Mouse (Mus musculus) cerebellum, adult 18-20 months (tissue): ENCODE data around the gene Prox1.
A peak's percentile ranks its signal among the peaks of the same experiment; 100 is the strongest.

ENCODE experiments used
- DNase-seq, 2 experiments: peaks; one replicate each; pipeline ENCODE4 v3.0.0; 2021

Gene Prox1

DNA sequence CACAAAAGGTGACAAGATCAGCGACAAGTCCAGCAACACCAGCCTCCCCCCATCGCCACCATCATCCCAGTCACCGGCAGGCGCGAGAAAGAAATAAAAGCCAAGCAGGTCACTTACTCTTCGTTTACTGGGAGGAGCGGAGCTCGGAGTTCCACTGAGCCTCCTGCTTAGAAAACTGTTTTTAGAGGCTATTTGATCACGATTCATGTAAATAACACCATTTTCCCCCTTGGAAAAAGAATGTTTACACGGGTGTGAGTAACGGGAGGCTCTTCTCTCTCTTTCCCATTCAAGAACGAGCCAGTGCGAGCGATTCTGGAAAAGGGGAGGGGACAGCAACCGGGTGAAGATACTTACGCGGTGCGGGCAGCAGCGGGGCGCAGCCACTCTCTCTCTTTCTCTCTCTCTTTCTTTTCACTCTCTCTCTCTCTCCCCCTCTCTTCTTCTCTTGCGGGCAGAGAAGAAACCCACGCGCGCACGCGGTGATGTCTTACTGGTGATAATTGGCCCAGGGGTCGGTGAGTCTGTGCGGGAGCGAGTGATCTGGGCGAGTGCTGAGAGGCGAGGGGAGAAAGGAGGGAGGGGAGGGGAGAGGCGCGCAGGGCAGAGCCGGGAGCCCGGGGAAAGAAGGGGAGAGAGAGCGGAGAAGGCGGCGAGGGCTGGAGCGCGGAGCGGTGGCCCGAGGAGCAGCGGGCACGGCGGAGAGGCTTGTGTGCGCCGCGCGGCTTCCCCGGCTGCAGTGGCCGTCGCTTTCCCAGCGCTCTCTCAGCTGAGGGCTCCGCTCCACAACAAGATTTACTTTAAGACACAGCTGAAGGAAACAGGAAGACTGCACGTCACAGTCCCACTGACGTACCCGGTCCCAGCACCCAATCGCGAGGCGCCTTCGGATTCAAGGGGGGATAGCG is at the start of gene Prox1:
Gene Prox1 (minus strand): TSS at position 804 of the 908 bp plus-strand sequence.
- DNase-seq: peak; percentile 85 to 90

DNA sequence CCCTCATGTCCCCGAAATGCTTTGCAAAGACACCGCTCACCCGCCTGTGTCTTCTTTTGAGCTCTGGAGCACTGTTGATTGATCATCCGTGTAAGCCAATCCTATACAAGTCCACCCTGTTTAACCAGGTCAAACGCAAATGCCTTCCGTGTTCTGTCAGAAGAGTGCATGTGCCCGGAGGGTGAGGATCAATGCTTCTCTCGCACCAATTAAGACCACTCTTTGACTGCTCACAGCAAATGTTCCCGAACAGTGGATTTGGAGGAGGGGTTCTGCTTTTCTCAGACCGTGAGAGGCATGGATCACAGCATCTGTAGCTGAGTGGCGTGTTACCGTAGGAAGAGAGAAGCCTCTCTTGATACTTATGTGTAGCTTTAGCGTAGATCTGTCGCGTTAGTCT is 46.1 kb upstream of the Prox1 start:
- no peak for DNase-seq

DNA sequence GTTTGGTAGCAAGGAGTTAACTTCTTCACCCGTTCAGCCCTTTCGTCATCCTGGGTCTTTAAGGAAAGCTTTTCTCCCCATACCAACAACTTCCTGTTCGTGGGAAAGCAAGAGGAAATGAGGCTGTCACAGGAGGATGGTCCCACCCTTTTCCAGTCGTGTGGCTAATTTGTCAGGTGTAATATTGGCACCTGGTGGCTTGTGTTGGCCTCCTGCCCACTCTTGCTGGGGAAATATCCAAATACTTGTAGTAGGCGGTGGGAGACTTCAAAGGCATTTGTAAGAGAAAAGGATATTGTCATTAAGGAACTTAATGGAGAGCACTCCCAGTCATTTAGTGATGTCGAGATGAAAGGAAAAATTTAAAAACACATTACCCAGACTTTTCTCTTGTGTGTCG is 44.1 kb upstream of the Prox1 start:
- DNase-seq: no peak

DNA sequence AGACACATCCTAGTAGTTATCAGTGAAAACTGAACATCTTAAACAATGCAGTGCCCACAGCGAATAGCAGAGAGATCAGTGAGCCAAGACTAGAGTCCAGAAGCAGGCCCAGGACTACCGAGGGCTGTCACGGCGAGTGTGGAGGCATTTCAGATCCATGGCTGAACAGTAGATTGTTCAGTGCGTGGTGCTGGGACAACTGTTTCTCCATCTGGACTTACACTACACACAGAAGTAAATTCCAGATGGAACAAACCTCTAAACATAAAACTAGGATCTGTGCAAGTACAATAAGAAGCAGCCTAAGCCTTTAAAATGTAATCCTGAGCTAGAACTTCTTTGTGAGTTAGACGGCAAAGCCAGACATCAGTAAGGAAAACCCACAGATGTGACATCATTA is 42.7 kb upstream of the Prox1 start:
- DNase-seq: no peak

DNA sequence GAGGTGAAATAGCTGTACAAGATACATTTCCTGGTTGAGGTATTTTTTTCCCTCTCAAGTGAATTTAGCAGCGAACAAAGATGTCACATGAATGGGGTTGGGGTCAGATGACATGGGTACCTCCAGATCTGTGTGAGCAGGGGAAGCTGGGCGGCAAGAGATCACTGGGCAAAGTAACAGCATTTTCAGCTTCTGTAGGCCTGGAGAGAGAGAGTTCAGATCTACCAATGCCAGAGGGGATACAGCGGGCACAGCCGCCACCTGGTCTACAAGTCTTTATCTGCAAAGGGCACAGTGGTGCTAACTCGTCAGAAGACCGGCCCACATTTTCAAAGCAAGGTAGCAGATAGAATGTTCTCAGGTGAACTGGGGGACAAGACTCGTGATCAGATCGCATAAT is 36.7 kb upstream of the Prox1 start:
- DNase-seq: no peak

DNA sequence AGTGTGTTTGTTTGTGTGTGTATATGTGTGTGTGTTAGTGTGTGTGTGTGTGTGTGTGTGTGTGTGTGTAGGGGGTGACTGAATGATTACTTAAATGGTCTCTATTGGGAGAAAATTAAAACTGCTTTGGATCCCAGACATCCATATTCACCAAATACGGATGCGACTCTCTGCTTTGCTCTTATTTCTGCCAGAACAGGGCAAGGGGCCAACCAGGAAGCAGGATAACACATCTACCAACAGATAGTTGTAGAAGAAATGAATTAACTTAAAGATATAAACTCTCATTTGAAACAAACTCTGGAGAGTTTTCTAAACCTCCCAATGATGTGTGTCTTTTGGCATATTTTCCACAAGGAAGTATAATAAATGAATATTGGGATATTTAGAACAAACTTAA is 35.2 kb upstream of the Prox1 start:
- no peak for DNase-seq

DNA sequence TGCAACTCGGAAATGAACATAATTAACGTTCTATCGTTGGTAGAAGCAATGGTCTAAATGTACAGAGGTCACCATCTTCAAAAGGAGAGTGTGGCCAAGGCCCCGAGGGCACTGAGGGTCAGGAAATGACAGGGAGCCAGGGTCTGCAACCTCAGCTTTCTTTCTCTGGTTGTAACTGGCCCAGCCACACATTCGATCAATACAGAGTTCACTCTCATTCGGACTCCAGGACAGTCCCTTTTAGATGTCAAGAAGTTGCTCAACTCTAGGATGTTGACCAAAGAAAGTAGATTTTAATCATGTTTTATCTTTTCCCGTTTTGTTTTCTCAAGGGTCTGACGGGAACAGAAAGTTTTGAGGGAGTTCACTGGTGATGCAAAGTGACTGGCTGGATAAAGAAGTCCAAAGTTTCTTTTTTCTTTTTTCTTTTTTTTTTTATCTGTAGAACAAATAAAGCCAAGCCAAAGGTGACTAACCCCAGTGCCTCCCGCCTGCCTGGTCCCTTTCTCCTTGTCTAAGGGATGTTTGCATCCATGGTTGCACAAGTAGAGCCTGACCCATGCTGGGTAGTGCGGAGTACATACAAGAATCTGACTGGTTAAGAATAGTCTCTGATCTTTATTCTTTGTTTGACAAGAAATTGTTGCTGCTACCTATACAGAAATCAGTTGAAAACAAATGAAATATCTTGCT is 34.0 kb upstream of the Prox1 start:
- DNase-seq: no peak

DNA sequence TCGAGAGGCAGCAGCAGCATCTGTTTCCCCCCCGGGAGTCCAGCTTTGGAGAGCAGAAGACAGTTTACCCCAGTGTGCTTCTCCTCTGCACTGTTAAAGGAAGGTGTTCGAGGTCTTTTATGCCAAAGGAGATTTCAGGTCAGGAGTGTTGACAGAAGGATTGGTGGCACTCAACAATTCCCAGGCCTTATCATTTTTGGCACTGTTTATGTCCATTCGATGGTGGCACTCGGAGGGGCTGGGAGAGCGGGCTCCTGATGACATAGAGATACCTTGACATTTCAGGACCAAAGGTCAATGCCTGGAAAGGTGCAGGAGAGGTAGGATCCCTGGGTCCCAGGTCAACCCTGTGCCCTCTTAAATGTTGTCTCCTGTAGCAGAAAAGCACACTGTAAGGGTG is 31.2 kb upstream of the Prox1 start:
- no peak for DNase-seq

DNA sequence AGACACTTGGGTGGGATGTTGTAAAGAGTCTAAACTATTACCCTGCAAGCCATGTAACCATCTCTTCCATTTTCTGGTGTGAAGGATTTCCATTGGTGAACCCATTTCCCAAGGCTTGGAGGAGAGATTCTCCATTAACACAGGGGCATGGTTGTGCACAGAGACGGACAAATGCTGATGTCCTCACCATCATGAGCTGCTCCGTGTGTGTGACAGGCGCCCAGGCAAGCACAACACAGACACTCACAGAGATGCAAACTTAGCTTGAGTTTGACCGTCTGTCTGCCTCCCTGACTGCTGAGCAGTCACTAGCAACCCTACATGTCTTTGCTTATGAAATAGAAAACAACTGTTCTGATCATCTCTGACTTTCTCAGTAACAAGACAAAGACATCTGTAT is 30.5 kb upstream of the Prox1 start:
- no peak for DNase-seq

DNA sequence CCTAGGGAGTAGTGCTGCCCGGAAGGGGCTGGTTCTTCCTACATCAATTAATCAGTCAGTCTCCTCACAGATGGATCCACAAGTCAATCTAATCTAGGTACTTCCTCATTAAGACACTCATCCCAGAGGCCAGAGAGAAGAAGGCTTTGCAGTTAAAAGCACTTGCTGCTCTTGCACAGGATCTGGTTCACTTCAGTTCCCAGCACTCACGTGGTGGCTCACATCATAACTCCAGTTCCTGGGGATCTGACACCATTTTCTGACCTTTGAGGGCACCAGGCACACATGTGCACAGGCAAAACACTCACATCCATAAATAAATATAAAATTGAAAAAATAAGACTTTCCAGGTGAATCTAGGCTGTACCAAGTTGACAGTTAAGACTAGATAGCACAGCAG is 27.7 kb upstream of the Prox1 start:
- no peak for DNase-seq

DNA sequence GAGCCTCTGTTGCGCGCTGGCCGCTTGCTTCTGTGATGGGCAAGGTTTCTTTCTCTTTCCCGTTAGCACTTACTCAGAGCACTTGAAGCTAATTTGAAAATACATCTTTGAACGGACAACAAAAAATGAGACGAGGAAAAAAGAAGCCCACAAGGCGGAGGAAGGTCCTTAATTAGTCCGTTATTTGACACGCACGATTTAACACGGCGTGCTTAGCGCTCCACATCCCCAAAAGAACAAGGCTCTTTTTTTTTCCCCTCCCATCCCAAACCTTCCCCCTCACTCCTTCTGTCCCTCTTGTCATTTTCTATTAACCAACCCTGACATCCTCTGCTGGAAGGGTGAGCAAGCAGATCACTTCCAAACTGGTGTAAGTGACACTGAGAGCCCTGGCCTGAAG is 21.5 kb upstream of the Prox1 start:
- no peak for DNase-seq

DNA sequence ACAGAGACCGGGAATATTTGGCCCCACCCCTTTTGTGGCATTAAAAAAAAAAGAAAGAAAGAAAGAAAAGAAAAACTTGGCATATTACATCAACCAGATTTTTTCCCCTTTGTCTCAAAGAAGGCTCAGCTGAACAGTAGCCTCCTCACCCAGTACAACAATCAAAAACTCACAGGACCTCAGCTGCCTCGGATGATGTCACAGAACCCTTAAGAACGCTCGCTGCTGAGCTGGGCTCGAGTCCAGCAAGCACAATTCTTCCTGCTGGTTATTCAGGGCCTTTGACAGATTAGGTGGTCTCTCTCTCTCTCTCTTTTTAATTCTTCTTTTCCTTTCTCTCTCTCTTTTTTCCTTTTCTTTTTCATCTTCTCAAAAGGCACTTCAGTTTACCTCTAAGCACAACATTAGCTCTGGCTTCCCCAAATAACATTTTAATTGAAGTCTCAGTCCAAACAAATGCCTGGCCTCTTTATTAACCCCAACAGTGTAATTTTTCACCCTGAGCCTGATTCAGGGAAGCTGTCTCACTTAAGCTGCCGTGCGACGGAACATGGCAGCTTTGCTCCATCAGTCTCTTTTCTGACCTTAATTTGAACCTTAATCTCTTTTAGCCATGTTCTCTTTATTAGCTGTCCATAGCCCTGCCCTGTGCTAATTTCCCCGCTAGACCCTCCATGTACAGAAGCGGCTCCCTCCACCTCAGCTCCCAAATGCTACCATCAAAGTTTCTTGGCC is 19.9 kb upstream of the Prox1 start:
- no peak for DNase-seq

DNA sequence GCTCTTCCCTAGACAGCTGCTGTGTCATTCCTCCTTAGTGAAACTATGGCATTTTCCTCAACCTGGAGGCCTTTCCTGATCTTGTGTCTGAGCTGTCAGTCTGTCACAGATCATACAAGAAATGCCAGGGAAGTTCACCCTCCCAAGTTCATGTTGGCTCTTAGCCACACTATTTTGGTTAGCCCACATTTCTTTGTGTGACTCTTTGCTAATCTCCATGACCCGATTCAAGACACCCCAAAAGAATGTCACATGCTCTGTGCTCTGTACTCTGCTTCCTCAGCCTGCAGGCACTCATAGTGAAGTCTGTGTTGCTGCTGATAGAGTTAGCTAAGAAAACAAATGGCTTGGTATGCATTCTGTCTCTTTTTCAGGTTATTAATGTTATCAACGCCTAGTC is 18.6 kb upstream of the Prox1 start:
- no peak for DNase-seq

DNA sequence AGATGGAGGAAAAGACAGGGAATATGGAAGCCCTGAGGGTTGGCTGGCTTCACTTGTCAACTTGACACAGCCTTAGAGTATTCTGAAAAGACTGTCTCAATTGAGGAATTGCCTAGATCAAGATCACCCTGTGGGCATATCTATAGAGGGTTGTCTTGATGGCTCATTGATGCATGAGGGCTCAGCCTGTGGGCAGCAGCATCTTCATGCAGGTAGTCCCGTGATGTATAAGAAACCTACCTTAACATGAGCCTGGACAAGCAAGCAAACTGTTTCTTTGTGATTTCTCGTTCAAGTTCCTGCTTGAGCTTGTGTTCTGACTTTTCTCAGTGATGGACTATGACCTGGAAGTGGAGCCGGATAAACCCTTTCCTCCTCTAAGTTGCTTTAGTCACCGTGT is 15.8 kb upstream of the Prox1 start:
- no peak for DNase-seq

DNA sequence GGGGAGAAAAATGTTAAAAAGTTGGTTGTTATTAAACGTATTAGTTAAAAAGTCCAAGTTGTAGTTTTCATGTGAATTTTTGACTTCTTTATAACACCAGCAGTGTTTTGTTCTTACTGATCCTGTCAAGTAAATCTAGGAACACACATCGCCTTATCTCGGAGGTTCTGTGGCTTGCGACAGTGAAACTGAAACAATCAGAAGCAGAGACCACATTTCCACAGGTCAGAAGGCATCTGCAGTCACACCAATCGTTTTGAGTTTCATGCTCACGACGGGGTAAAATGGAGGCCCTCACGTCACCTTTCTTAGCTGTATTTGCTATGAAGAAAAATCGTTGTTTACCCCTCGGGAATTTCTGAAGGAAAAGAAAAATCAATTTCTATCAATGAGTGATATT is 14.8 kb upstream of the Prox1 start:
- DNase-seq: no peak

DNA sequence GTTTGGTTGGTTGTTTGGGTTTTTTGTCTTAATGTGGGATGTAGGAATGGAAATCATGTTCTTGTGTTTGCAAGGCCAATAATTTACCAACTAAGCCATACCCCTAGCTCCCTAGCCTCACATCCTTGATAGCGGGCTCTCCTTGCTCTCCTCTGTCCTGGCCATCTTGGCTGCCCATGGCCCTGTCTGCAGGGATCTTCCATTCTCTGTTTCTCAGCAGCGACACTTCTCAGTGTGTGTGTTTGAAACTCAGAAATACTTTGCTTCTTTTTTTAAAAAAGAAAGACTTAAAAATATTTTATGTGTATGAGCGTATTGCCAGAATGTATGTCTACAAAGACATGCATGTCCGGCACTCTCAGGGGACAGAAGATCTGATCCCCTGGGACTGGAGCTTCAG is 13.1 kb upstream of the Prox1 start:
- no peak for DNase-seq

DNA sequence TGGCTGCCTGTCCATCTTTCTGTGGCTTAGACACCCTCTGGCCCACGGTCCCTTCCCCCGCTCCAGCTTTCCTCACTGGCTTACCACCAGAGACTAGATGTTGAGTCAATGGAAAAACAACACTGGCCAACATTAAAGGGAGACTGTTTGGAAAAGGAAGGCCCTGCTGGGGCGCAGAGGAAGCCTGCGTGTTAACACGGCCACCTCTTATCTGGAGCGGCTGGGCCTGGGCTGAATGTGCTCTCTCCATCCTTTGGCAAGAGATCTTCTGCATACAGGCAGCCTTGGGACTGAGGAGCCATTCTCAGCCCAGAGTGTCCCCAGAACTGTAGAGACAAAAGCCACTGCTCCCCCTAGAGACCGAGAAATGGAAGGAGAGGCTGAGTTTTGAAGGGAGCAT is 11.3 kb upstream of the Prox1 start:
- DNase-seq: no peak

DNA sequence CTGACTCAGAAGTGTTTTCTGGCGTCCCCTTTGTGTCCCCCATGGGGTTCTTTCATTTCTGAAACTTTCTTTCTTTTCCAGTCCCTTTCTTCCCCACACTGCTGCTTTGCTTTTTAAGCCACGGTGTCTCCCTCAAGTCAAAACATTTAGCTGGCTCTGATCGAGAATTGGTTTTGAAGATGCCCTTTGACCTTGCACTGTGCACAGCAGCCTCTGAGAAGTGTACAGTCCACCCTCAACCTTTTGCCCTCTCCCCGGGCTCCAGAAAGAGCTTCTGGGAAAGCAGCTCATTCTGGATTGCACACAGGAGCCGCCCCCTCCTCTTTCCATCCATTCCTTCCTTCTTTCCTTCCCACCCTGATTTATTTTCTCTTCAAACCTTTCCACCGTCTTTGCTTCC is 10.3 kb upstream of the Prox1 start:
- DNase-seq: no peak

DNA sequence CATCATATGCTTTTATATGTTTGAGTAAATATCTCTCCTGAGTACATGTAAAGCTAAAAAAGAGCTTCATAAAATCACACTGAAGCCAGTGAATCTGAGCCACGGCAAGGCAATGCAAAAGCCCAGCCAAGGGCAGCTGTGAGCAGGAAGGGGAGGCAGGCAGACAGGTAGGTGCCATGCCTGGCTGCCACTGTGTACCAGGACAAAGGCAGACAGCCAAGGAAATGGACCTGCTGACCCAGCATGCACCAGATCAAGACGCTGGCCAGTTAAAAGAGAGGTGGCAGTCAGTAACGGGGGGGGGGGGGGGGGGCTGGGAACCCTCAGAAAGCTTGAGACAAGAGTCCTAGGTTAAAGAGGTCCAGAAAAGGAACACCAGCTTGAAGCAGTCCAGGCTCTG is 6.4 kb upstream of the Prox1 start:
- DNase-seq: peak; percentile 41 to 58

DNA sequence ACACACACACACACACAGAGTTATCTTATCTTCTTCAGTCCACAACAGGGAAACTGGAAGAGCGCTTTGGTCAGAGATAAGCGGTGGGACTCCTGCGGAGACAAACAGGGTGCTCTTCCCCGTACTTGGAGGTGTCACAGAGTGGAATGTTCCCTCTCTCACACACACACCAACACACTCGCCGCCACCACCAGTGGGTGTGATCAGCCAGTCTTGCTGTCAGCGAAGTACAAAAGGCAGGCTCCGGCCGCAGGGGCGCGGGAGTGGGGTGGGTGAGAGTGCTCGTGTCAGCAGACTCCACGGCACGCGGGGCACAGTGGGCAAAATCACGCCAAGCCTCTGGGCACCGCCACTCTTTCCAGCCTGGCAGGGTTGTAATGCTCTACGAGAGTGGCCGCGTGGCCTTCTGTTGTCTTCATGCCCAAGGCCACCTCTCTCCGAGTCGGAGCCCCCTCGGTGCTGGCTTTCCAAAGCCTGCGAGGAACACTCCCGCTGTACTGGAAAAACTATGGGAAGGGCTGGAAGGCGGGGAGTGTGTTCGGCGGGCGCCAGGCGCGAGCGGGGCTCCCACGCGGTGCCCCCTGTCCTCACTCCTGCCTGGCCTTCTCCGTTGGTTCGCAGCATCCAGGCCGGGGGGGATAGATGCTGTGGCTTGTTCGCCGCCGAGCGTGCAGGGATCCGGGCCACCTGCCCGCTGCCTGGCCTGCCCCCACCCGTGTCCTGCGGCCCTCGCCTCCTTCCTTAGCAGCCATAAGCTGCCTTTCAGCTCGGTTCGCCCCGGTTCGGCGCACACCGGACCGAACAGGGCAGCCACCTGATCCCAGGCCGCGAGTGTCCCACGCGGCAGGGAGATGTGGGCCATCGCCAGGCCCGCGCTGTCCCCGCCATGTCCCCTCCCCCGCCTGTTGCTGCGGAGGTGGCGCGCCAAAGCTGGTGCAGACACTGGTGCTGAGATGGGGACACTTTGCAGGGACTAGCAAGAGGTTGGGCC is 4.5 kb upstream of the Prox1 start:
- peak; percentile 71 to 78 for DNase-seq

DNA sequence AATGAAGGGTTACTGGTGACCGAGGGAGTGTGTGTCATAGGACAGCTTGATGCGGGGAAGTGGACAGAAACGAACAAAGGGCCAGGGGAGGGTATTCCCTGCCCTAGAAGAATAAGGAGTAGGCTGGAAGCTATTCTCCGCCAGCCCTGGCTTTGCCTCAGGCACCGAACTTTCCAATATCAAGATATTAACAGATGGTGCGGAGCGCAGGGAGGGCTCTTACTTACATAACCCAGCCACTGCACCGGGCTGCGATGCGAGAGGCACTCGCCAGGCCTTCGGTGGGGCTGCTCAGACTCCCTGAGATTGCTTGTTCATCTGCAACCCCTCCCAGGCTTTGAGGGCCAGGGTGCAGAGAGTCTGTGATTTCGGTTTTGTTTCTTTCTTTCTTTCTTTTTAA is 3.7 kb upstream of the Prox1 start:
- DNase-seq: peak; percentile 84 to 85

DNA sequence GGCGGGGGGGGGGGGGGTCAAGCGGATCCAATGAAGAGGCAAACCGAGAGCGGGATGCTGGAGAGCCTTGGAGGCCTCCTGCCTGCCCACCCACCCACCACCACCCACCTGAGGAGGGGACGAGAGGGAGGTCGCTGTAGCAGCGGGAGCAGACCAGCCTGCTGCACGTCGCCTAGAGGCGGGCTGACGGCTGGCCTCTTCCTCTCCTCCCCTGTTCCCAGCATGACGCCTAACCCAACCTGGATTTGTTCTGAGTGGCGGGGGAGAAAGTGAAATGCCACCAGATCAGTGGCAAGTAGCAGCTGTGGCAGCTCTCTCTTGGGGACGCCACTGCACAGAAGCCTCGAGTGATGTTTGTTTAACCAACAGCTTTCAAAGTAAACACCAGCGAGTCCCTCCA is 3.1 kb upstream of the Prox1 start:
- peak; percentile 39 to 46 for DNase-seq
